Mouse (Mus musculus) neutrophil, adult 5-6 weeks (primary cell): ENCODE results near the gene Mtfp1. TPM values are rescaled to one million over a fixed set of nuclear protein-coding genes. Genes with fewer than 3 reads are reported as not detected.
"Not testable (repeated sequence)": the region's sequence is repeated elsewhere in the genome, so short reads cannot be mapped to it uniquely, and the experiment has no call there.

Source experiments
- ATAC-seq: fragments of 151-379, 151-347 bp; 2 replicates; pipeline ENCODE4 v1.8.0; 2017; ENCODE audit warnings: mild to moderate bottlenecking, moderate TSS enrichment; ENCODE audit not compliant: insufficient number of reproducible peaks, poor library complexity, low FRiP score, severe bottlenecking; ENCODE audit errors: extremely low read depth
- total RNA-seq: library from RNA; stranded (forward); fragments of 200-1000 nt; gene quantifications from 2 replicates; pipeline ENCODE4 v1.2.3, GENCODE M21; 2017

The Mtfp1 gene
- total RNA-seq, 1 experiment from 2014 or later, result not detected

DNA sequence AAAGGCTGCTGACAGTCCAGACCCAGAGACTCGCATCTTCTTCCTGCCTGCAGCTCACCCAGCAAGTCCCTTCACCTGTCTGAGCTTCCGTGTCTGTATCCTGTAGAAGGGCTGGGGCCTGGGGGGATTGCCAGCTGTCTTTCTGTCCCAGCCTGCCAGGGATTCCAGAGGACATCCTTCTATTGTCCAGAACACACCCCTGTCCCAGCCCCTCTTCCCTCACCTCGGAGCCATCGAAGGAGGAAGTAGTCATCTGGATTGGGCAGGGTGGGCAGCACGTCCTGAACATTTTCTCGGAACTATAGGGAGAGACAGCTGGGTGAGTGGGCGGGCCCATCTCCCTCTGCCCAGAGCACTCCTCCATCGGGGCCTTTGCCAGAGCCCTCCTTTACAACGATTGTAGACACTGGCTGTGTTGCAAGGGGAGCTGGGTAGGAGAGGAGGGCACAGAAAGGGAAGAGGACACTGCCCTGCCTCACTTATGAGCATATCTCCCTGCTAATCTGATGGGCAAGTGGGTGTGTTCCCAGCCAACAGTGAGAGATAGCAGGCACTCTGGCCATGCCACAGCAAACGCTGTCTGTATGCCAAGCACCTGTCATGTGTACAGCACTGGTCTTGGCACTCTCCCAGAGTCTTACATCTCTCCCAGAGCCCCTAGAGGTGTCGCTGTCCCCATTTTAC, 21.4 kb upstream of the Mtfp1 start:
- ATAC-seq, result no peak

DNA sequence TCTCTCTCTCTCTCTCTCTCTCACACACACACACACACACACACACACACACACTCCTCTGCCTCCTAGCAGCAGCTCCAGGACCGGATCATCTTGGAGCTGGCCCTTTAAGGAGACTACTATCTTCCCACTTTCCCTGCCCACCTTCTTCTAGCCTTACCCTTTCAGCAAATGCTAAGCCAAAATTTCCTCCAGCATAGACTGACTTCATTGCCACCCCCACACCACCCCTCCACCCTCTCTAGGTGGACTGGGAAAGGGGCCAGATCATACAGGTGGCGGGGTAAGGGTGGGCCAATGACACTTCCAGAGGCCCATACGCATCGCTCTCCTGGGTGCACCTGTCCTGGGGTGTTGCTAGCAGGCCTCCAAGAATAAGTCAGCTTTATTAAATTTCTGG, 20.2 kb upstream of the Mtfp1 start:
- no peak for ATAC-seq

DNA sequence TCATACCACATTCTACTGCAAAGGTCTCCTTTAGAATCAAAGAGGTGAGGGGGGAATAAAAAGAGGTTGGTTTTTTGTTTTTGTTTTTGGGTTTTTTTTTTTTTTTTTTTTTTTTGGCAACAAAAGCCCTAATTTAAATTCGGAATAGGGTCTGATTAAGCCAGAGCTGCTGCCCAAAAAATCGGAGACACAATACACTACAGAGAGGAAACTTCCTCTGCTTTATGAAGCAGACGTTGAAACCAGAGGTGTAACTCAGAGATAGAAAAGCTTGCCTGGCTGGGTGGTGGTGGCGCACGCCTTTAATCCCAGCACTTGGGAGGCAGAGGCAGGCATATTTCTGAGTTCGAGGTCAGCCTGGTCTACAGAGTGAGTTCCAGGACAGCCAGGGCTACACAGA, 19.3 kb upstream of the Mtfp1 start:
- ATAC-seq, result not testable (repeated sequence)

DNA sequence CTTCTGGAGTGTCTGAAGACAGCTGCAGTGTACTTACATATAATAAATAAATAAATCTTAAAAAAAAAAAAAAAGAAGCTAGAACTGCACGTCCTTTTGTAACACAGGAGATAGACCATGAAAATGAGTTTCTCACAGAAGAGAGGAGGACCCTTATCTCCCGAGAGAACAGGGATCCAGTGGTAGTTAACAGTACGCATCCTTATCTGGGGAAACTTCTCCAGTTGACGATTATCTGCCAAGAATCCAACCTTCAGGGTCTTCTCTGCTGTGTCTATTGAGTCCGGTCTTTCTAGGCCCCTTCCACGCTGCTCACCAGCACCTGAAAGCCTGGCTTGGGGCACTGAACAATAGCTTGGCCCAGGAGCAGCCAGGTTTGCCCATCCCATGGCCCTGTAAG, 18.7 kb upstream of the Mtfp1 start:
- ATAC-seq, result no peak

DNA sequence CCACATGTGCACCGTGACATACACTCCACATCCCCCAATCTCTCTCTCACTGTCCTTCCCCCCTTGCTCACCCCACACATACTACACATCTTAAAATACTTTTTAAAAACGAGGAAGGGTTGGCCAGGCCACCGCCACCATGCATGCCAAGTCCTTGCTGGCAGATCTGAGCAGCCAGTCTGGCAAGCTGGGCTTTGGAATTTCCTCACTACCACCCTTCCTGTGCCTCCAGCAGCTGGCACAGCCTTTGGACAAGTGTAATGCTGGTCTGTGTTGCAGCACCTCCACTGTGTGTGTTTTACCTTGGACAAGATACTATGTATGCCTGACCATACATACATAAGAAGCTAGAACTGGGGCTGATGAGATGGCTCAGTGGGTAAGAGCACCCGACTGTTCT, 18.3 kb upstream of the Mtfp1 start:
- ATAC-seq, result no peak

DNA sequence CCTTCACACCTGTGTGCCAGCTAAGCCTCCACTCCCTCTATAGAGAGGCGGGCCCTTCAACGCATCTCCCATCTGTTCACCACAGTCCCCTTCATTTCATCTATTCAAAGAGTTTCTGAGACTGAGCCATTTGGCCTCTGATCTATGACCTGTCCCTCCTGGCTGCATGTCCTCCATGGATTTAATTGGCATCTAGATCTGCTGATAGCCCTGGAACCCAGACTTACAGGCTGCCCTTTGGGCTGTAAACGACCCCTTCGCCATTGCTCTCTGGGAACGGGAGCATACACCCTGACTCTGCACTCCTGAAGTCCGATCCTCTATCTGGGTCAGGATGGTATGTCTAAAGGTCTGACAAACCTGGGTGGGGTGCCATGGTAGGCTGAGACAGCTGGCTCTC, 17.6 kb upstream of the Mtfp1 start:
- ATAC-seq, result no peak

DNA sequence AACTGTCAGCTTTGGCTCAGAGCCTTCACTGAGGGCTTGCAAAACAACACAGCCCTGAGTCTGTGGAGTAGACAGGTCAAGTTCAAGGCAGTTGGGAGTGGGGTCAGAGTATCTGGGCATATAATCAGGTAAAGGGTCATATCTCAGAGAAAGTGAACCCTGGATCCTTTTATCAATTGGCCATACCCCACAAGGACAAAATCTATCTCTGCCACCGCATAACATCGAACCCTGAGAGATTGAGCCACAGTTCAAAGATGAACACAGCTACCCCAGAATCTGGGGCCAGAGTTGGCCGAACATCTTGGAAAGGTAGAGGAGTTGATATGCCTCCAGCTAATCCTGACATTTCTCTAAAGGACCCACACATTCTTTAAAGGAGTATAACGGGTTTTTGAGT, 16.8 kb upstream of the Mtfp1 start:
- ATAC-seq, result no peak

DNA sequence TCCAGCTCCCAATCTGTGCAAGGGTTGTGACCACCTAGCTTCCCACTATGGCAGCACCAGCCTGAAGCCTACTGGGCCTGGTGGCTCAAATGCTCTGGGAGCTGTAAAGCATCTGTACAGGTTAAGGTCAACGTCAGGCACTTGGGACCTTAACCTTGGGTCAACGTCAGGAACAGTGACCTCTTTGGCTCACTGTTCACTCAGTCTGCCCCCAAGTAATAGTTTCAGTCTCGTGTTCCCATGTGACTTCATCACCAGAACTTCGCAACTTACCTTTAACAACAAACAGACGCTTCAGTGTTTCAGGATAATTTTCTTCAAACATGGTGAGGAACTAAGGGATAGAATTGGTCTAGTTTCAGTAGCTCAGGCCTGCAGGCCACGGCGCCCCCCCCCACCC, 13.4 kb upstream of the Mtfp1 start:
- ATAC-seq, result no peak

DNA sequence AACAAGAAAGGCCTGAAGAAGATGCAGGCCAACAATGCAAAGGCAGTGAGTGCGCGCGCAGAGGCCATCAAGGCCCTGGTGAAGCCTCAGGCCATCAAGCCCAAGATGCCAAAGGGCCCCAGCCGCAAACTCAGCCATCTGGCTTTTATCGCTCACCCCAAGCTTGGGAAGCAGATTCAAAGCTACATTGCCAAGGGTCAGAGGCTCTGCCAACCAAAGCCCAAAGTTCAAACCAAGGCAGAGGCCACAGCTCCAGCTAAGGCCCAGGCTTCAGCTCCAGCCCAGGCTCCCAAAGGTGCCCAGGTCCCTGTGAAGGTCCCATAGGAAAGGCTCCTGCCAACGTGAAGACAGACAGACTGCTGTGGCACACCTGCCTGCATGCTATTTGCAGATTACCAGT, 12.7 kb upstream of the Mtfp1 start:
- not testable (repeated sequence) for ATAC-seq

DNA sequence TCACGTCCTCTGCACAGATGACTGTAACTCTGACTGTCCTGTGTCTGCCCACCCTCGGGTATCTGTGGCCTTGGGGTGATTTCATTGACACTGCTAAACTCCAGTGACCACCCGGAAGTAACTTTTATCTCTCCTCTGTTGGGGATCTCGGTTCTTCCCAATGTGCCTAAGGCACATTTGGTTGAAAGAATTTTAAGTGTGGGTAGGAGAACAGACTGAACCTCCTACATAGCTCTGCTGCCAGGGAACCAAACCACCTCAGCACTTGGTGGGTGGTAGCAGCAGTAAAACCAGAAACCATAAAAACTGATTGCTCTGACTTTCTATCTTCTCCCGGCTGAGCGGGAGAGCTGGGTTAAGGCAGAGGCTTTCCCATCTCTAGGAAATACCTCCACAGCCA, 10.2 kb upstream of the Mtfp1 start:
- no peak for ATAC-seq

DNA sequence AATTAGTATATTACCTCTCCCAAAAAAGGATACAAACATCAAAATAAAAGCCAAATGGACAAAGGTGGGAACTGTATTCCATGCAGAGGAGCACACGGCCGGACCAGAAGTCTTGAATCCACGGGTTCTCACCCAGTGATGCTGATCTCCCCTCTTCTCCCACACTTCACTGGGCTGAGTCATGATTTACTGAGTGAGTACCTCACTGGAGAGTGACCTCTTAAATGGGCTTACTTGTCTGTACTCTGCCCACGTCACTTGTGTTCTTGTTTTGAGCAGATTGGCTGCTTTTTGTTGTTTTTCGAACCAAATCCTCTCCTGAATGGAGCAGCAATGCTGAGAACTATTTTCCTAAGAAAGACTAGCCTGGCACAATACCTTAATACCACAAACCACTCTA, 9.7 kb upstream of the Mtfp1 start:
- ATAC-seq, result no peak

DNA sequence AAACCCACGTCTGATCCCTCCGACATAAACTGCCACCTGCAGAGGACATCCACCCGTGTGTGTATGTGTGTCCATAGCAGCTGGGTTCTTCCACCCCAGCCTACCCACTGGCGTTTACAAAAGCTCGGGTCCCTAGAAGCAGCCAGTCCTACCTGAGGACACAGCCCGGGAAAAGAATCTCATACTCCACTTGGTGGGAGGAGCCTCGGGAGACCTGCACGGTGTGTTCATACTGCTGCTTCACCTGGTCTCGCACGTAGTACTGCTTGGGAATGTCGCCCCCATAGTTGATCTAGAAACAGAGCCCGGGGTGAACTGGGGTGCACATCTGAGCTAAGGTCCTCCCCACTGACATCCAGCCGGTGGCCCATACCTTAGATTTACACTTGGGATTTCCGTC, 8.3 kb upstream of the Mtfp1 start:
- ATAC-seq, result no peak

DNA sequence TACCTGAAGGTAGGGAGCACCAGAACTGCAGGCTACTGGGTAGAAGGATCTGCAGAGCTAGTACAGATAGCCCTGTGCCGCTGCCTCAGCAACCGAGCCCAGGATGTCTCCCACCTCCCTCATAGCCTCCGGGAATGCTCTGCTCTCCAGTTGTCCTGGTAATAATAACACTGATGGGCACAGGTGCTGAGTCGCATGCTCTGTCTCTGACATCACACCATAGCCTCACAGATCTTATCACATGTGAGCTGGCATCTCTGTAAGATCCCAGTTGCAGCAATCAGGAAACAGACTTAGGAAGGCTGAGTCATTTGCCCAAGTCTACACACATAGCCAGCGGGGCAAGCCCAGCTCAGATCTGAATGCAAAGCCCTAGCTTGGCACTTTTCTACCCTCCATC, 6.6 kb upstream of the Mtfp1 start:
- ATAC-seq, result no peak

DNA sequence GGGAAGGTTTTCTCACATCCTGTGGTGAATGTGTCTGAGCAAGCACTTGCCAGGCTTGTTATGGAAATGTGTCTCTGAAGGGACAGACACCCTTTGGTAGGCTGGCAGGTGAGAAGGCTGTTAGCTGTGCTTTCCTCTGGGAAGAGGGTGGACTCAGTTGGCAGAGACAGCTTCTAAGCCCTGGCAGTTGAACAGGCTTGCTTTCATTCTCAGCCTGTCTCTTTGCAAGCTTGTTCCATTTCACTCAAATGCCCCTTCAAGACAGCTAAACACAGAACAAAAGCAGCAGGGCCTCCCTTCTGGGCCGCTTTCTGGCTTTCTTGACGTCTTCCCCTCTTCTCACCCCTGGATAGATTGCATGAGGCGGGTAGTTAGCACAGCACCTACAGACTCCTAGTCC, 4.2 kb upstream of the Mtfp1 start:
- ATAC-seq, result no peak

DNA sequence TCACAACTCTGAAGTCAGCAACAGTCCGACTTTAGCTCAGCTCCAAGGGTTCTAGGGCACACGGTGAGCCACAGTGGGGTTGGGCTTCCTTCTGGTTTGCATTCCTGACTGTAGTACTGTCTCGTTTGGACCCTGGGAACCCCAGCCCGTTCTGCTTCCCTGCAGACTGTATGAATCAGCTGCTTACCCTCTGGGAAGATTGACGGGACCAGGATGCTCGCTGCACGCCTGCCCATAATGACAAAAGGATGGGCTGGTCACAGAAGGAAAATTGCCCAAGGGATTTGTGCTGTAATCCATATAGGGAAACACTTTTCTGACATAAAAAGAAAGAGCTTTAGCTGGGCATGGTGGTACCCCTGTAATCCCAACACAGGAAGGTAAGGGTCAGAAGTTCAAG, 3.6 kb upstream of the Mtfp1 start:
- ATAC-seq, result no peak

DNA sequence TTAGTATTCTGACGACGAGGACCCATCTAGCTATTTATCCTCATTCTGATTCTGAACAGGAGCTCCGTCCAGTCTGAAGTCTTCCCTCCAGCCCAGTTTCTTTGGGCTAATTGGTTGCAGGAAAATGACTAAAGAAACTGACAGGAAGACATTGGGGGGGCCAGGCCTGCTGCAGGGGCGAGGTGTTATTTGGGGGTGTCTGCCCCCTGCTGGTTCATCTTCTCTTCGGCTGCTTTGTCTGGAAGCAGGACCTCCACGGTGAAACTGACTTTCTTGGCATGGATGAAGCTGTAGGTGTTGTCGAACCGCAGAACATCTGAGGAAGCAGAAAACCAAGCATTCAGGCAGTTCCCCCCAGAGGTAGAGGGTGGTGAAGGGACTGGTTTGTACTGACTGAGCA, 2.9 kb upstream of the Mtfp1 start:
- no peak for ATAC-seq

DNA sequence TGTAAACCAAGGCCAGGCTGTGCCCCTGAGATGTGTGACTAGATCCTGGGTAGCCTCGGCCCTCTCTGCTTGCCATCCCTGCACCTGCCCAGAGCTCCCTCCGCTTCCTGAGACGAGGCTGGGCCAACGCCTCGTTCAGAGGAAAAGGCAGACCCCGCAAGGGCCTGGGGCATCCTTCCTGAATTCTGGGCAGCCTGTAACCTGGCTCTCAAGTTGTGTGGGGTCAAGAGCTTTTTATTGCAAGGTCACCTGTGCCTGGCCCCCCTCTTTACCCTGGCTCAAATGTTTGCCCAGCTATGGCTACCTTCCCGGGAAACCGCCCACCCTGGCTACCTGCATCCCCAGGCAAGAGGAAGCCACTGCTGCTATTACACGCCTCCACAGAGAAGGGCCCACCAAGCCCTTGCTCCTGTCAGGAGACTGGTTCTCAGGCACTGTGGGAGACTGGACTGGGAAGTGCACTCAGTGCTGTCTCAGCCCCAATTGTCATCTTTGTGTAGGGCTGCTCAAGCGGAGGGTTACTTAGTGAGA, 1.9 kb upstream of the Mtfp1 start:
- no peak for ATAC-seq

DNA sequence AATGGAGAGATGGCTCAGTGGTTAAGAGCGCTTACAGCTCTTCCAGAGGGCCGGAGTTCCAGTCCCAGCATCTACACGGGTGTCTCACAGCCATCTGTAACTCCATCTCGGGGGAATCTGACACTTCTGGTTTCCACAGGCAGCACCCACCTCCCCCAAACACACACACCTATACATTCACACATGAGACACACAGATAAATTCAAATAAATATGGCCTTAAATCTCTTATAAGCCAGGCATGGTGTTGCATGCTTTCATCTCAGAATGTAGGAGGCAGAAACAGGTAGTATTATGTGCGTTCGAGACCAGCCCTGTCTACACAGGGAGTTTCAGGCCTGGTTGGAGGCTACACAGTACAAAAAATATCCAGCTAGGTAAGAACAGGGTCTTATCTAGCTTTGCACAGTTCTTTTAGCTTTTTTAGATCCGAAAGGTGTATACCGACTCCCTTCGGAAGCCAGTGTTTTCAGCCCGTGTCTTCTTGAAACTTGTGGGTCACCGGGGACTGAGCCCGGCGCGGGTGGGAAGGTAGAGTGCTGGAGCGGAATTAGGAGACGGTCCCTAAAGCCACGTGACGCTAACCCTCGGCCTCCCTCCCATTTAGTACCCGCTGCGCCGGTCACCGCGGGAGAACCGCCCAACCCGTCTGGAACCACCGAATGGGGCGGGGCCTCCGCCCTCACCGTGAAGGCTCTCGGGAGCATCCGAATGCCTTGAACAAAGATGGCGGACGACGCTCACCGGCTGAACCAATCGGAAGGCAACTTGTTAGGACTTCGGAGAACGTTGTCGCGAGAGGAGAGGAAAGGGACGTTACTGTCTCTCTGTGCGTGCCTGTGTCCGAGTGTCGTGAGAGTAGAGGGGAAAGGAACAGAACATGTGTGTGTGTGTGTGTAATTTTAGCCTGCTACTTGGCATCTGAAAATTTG, 1.1 kb upstream of the Mtfp1 start:
- ATAC-seq, result peak; percentile 90

DNA sequence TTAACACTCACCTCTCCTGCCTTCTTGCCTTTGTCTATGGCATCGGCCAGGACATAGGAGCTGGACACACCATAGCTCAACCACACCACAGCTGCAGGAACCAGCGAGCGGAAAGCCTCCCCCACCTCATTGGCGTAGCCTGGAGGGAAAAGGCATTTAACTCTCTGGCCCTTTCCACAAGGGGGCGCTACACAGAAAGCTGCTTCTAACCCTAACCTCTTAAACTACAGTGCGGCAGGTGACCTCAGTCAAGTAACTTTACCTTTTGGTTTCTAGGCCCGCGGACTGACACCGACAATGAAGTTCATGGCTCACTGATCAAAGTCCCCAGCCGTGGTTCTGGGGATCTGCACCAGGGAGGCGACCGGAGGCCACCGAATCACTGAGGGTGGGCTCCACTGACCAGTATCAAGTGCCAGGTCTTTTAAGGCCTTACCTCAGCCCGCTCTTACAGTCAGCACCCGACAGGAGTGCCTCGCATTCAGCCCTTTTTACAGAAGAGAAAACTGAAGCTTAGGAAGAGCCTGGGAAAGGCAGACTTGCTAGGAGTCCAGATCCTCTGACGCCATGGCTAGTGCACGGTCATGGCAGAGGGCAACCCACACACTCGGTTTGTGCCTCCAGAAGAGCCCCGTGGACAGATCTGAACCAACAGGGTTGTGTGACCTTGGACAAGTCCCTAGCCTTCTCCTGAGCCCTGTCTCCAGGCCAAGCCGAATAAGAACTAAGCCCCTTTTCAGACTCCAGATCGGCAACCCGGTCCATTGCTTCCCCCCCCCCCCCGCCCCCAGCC, 671 bp downstream of the Mtfp1 start:
- peak; percentile 43 for ATAC-seq
